In genomic region chr15:99125711-99126080, GRCm38 (mm10) we compare ENCODE assay signal across 8 mouse cellular contexts. TPM values are rescaled to one million over a fixed set of nuclear protein-coding genes. Genes with fewer than 3 reads are reported as not detected.
DNase-seq lines count a peak whose midpoint lies in the region; ATAC-seq and TF ChIP-seq lines count a peak whose summit lies in the region.

Gene Spats2 (plus strand): TSS chr15:99125916.

- H3K4me2 ChIP-seq in kidney, embryonic 16.5 days (replicated peaks; ENCODE audit: low read depth, low read length), result peak within 1 kb of the TSS; percentile 77
- H3K4me2 ChIP-seq in forebrain, embryonic 16.5 days (ENCODE audit: low read length), result peak within 1 kb of the TSS; percentile 87

- H3K9me3 ChIP-seq in kidney, embryonic 16.5 days (ENCODE audit: low read length), result no peaks in the 10 kb centered on the region
- no peaks in the 10 kb centered on the region for H3K9me3 ChIP-seq in forebrain, embryonic 16.5 days (ENCODE audit: control insufficient read depth, low read length)

- no peaks in the 10 kb centered on the region for H3K36me3 ChIP-seq in kidney, embryonic 16.5 days (ENCODE audit: insufficient read depth, low read length)
- no peaks in the 10 kb centered on the region for H3K36me3 ChIP-seq in forebrain, embryonic 16.5 days (ENCODE audit: control insufficient read depth, insufficient read depth)

- TF ChIP-seq POLR2A in olfactory bulb, adult 2 months (IDR thresholded peaks at IDR 0.05; ENCODE audit: insufficient read depth, low read depth, low read length), result no peak

- no peak for TF ChIP-seq CTCF in olfactory bulb, adult 2 months (IDR thresholded peaks at IDR 0.05; ENCODE audit: insufficient read depth, low read depth, low read length)

- WGBS in kidney, embryonic 16.5 days, result under 1% methylated on average over 12 of the region's 12 CpGs
- 2% methylated on average over 12 of the region's 12 CpGs for WGBS in forebrain, embryonic 16.5 days
- WGBS in olfactory bulb, adult 2 months, result under 1% methylated on average over 12 of the region's 12 CpGs

- ATAC-seq in kidney, embryonic 16.5 days (ENCODE audit: low FRiP score, low TSS enrichment), result no peak
- ATAC-seq in forebrain, embryonic 16.5 days, result no peak

- peak within 1 kb of the TSS; percentile 95 for H3K9ac ChIP-seq in kidney, embryonic 16.5 days (replicated peaks; ENCODE audit: low read length)
- peak within 1 kb of the TSS; percentile 91 for H3K9ac ChIP-seq in forebrain, embryonic 16.5 days (replicated peaks; ENCODE audit: low read depth, low read length)

- intact Hi-C loops in left cerebral cortex, postnatal 36 days (cut with DNase I), result loop anchor here (2.0 kb wide), 1 partner anchor 73 kb away; no protein-coding TSS in a partner anchor

- peak within 1 kb of the TSS; percentile 94 for H3K27ac ChIP-seq in kidney, embryonic 16.5 days (ENCODE audit: low read length)
- H3K27ac ChIP-seq in forebrain, embryonic 16.5 days (ENCODE audit: low read length), result peak within 1 kb of the TSS; percentile 95
- peak within 1 kb of the TSS; percentile 85 for H3K27ac ChIP-seq in olfactory bulb, adult 2 months (ENCODE audit: insufficient read depth, low read depth, low read length)

- H3K4me1 ChIP-seq in kidney, embryonic 16.5 days (ENCODE audit: insufficient read depth, low read length), result peaks cover 29% of the 10 kb centered on the region
- peaks cover 33% of the 10 kb centered on the region for H3K4me1 ChIP-seq in forebrain, embryonic 16.5 days (replicated peaks; ENCODE audit: control insufficient read depth, insufficient read depth, low read length)
- H3K4me1 ChIP-seq in olfactory bulb, adult 2 months (ENCODE audit: control insufficient read depth, insufficient read depth, low read length), result peaks cover 20% of the 10 kb centered on the region

- DNase-seq in kidney, adult 8-10 months, result no peak
- no peak for DNase-seq in adrenal gland, adult 8-10 months
- no peak for DNase-seq in left cerebral cortex, postnatal 36 days (ENCODE audit: low spot score in 2 of 2)
- no peak for DNase-seq in Muller cell, postnatal 12 days (ENCODE audit: inconsistent ontology term)
- no peak for DNase-seq in urinary bladder, adult 18-20 months (ENCODE audit: low spot score in 2 of 2)

- H3K27me3 ChIP-seq in kidney, embryonic 16.5 days (ENCODE audit: insufficient read depth, low read length), result no peaks in the 10 kb centered on the region
- no peaks in the 10 kb centered on the region for H3K27me3 ChIP-seq in forebrain, embryonic 16.5 days (replicated peaks; ENCODE audit: control insufficient read depth, insufficient read depth, low read length)

- peak within 1 kb of the TSS; percentile 86 for H3K4me3 ChIP-seq in kidney, embryonic 16.5 days (ENCODE audit: low read length)
- H3K4me3 ChIP-seq in forebrain, embryonic 16.5 days (replicated peaks; ENCODE audit: low read length), result peak within 1 kb of the TSS; percentile 84
- peak within 1 kb of the TSS; percentile 76 for H3K4me3 ChIP-seq in olfactory bulb, adult 2 months (ENCODE audit: insufficient read depth, low read depth, low read length)

RNA-seq across cellular contexts. Expression of gene Spats2, which starts in this region (rescaled TPM):
- 42.1 and 42.9 TPM in 2 replicates for polyA plus RNA-seq in kidney, embryonic 16.5 days (2015; fragmentation: Nextera tagmentation; extraction: Ambion mirVana)
- 10 to 100 TPM; 13.9 to 20.1 (median 17.6) TPM for total RNA-seq in adrenal gland, adult 8-10 months (2022)
- polyA plus RNA-seq in forebrain, embryonic 16.5 days (2015; fragmentation: Nextera tagmentation; extraction: Ambion mirVana), result 39.5 and 44.6 TPM in 2 replicates
- 10 to 100 TPM; 35.2 to 37.5 TPM for total RNA-seq in left cerebral cortex, postnatal 36 days (2021)
- not detected in 2 replicates for polyA plus RNA-seq in olfactory bulb, adult 2 months (2012; ENCODE audit: insufficient read depth, insufficient read length, low replicate concordance, missing spikeins)

Comparison
In these comparisons a context has a peak if more than half of its experiments do, and no peak if none do; other contexts are left out.
1. RNA of gene Spats2 (polyA plus RNA-seq): 42.1 to 42.9 TPM in kidney, embryonic 16.5 days and 39.5 to 44.6 TPM in forebrain, embryonic 16.5 days; not detected in olfactory bulb, adult 2 months; every median in the first group is over 10 times any median in the second.
2. Peak in every context shown above with its lines, with median percentiles within 50 percentile points of each other: H3K27ac ChIP-seq and H3K4me3 ChIP-seq.